Mouse (Mus musculus) liver, embryonic 12.5 days (tissue): Measurements from ENCODE around the gene Sfxn5. TPM values are rescaled to one million over a fixed set of nuclear protein-coding genes. Genes with fewer than 3 reads are reported as not detected.

ENCODE experiments used
- microRNA-seq: library from miRNA; unstranded; fragments of <30 nt; microRNA quantifications from one replicate; pipeline ENCODE4, GENCODE M21; 2017
- polyA plus RNA-seq: library from polyadenylated mRNA; unstranded; fragments of >200 nt; fragmentation: Nextera tagmentation; extraction: Ambion mirVana; gene quantifications from 2 replicates; pipeline ENCODE4 v1.2.1, GENCODE M21; 2016

The Sfxn5 gene
- polyA plus RNA-seq, 1 experiment from 2014 or later = 3.1 TPM

Small RNA genes within 50 kb of the gene (microRNA-seq; reads per million reads assigned to microRNA genes)
- gene Mir705 = not detected

Other genes starting within 250 kb of the Sfxn5 start
- gene Spr, start 195.7 kb downstream of the Sfxn5 start, polyA plus RNA-seq = 31.9 and 32.3 TPM in 2 replicates
- not detected in 2 replicates for gene Emx1, start 146.0 kb downstream of the Sfxn5 start, polyA plus RNA-seq
- gene Rab11fip5, start 41.2 kb upstream of the Sfxn5 start, polyA plus RNA-seq = 0.68 and 0.79 TPM in 2 replicates
- gene Noto, start 90.5 kb upstream of the Sfxn5 start, polyA plus RNA-seq = not detected in 2 replicates
- 41.6 and 45.4 TPM in 2 replicates for gene Smyd5, start 98.6 kb upstream of the Sfxn5 start, polyA plus RNA-seq
- 457 and 480 TPM in 2 replicates for gene Cct7, start 118.1 kb upstream of the Sfxn5 start, polyA plus RNA-seq
- gene Pradc1, start 118.5 kb upstream of the Sfxn5 start, polyA plus RNA-seq = 36.9 and 40.8 TPM in 2 replicates
- gene Fbxo41, start 169.6 kb upstream of the Sfxn5 start, polyA plus RNA-seq = 0.01 and 0.06 TPM in 2 replicates
- not detected in 2 replicates for gene Egr4, start 180.2 kb upstream of the Sfxn5 start, polyA plus RNA-seq